Mouse (Mus musculus): ENCODE data around the gene Gm498. TPM values are rescaled to one million over a fixed set of nuclear protein-coding genes. Genes with fewer than 3 reads are reported as not detected.

Gm498 gene
- total RNA-seq, 2 experiments from 2014 or later, result not detected

- DNase-seq (ENCODE audit: extremely low spot score in 1 of 2, low spot score in 2 of 2), result no peak
- intact Hi-C loops (cut with DNase I), result loop anchor here (10.0 kb wide), 3 partner anchors 240 to 640 kb away; partner anchors contain the start of gene Cttn
- Histone ChIP-seq H3K4me3 (no peak overlapping the region), H3K27ac (no peak overlapping the region)
- TF ChIP-seq CTCF (IDR thresholded peaks at IDR 0.05), result no peak
Observed at GRCm38 (mm10) chr7:143834316-143834715, 32.3 kb upstream of the Gm498 start.

- intact Hi-C loops (cut with DNase I), result loop anchor here (10.0 kb wide), 3 partner anchors 240 to 640 kb away; partner anchors contain the start of gene Cttn
- no peak for TF ChIP-seq CTCF (IDR thresholded peaks at IDR 0.05)
Observed at GRCm38 (mm10) chr7:143834972-143835371, 31.7 kb upstream of the Gm498 start.

GRCm38 (mm10) chr7:143837705-143838358, 28.8 kb upstream of the Gm498 start:
- Histone ChIP-seq H3K27ac (no peak overlapping the region), H3K4me3 (no peak overlapping the region)
- intact Hi-C loops (cut with DNase I), result loop anchor here (10.0 kb wide), 3 partner anchors 237 to 637 kb away; partner anchors contain the start of gene Cttn
- no peak for DNase-seq (ENCODE audit: extremely low spot score in 1 of 2, low spot score in 2 of 2)
- no peak for TF ChIP-seq CTCF (IDR thresholded peaks at IDR 0.05)

More at GRCm38 (mm10) chr7:143834972-143835371, 31.7 kb upstream of the Gm498 start:
- no peak for DNase-seq (ENCODE audit: extremely low spot score in 1 of 2, low spot score in 2 of 2)
- H3K27ac ChIP-seq, result no peak overlapping the region
- H3K4me3 ChIP-seq, result no peak overlapping the region

- no peak overlapping the region for H3K4me3 ChIP-seq
- no peak overlapping the region for H3K27ac ChIP-seq
- TF ChIP-seq CTCF (IDR thresholded peaks at IDR 0.05), result no peak
- intact Hi-C loops (cut with DNase I), result no loop called here
- no peak for DNase-seq (ENCODE audit: extremely low spot score in 1 of 2, low spot score in 2 of 2)
Observed at GRCm38 (mm10) chr7:143840121-143840520, 26.5 kb upstream of the Gm498 start.

- H3K4me3 ChIP-seq, result no peak overlapping the region
- no peak for TF ChIP-seq CTCF (IDR thresholded peaks at IDR 0.05)
- DNase-seq (ENCODE audit: extremely low spot score in 1 of 2, low spot score in 2 of 2), result no peak
- no peak overlapping the region for H3K27ac ChIP-seq
- intact Hi-C loops (cut with DNase I), result no loop called here
Observed at GRCm38 (mm10) chr7:143841301-143841700, 25.3 kb upstream of the Gm498 start.

GRCm38 (mm10) chr7:143848127-143848767, 18.4 kb upstream of the Gm498 start:
- intact Hi-C loops (cut with DNase I), result no loop called here
- no peak for DNase-seq (ENCODE audit: extremely low spot score in 1 of 2, low spot score in 2 of 2)
- H3K4me3 ChIP-seq, result no peak overlapping the region
- H3K27ac ChIP-seq, result no peak overlapping the region
- no peak for TF ChIP-seq CTCF (IDR thresholded peaks at IDR 0.05)

- TF ChIP-seq CTCF (IDR thresholded peaks at IDR 0.05), result no peak
- DNase-seq (ENCODE audit: extremely low spot score in 1 of 2, low spot score in 2 of 2), result no peak
- intact Hi-C loops (cut with DNase I), result no loop called here
- no peak overlapping the region for H3K4me3 ChIP-seq
- H3K27ac ChIP-seq, result no peak overlapping the region
Observed at GRCm38 (mm10) chr7:143848768-143849482, 17.7 kb upstream of the Gm498 start.

GRCm38 (mm10) chr7:143868874-143869273, 2.2 kb downstream of the Gm498 start:
- no peak for TF ChIP-seq CTCF (IDR thresholded peaks at IDR 0.05)
- H3K27ac ChIP-seq, result no peak overlapping the region
- no peak overlapping the region for H3K4me3 ChIP-seq
- no peak for DNase-seq (ENCODE audit: extremely low spot score in 1 of 2, low spot score in 2 of 2)
- intact Hi-C loops (cut with DNase I), result no loop called here

- Histone ChIP-seq H3K4me3 (no peak overlapping the region), H3K27ac (no peak overlapping the region)
- intact Hi-C loops (cut with DNase I), result no loop called here
- DNase-seq (ENCODE audit: extremely low spot score in 1 of 2, low spot score in 2 of 2), result no peak
- TF ChIP-seq CTCF (IDR thresholded peaks at IDR 0.05), result no peak
Observed at GRCm38 (mm10) chr7:143883717-143884116, 17.1 kb downstream of the Gm498 start.

- no peak for TF ChIP-seq CTCF (IDR thresholded peaks at IDR 0.05)
- intact Hi-C loops (cut with DNase I), result no loop called here
Observed at GRCm38 (mm10) chr7:143891146-143891545, 24.5 kb downstream of the Gm498 start.

GRCm38 (mm10) chr7:143892361-143892760, 25.7 kb downstream of the Gm498 start:
- TF ChIP-seq CTCF (IDR thresholded peaks at IDR 0.05), result no peak
- DNase-seq (ENCODE audit: extremely low spot score in 1 of 2, low spot score in 2 of 2), result no peak
- Histone ChIP-seq H3K27ac (no peak overlapping the region), H3K4me3 (no peak overlapping the region)
- intact Hi-C loops (cut with DNase I), result no loop called here

More at GRCm38 (mm10) chr7:143891146-143891545, 24.5 kb downstream of the Gm498 start:
- Histone ChIP-seq H3K27ac (no peak overlapping the region), H3K4me3 (no peak overlapping the region)
- no peak for DNase-seq (ENCODE audit: extremely low spot score in 1 of 2, low spot score in 2 of 2)

GRCm38 (mm10) chr7:143900667-143901066, 34.0 kb downstream of the Gm498 start:
- intact Hi-C loops (cut with DNase I), result loop anchor here (1.0 to 10.0 kb wide), 3 partner anchors 174 to 527 kb away; no protein-coding TSS in a partner anchor
- Histone ChIP-seq H3K4me3 (no peak overlapping the region), H3K27ac (no peak overlapping the region)
- peak in 1 of 2 experiments; percentile 26 for DNase-seq (ENCODE audit: extremely low spot score in 1 of 2, low spot score in 2 of 2)
- TF ChIP-seq CTCF (IDR thresholded peaks at IDR 0.05), result peak; percentile 58

Measured in left cerebral cortex, adult 2 months (tissue).